Mouse (Mus musculus) CH12.LX (cell line): ENCODE measurements around the gene Pip5k1c. TPM values are rescaled to one million over a fixed set of nuclear protein-coding genes. Genes with fewer than 3 reads are reported as not detected.

ENCODE experiments used
- DNase-seq: peaks from one replicate; pipeline ENCODE4 v3.0.0-alpha.2; 2013; ENCODE audit errors: extremely low read depth
- H3K27ac ChIP-seq: 2 replicates; pipeline ENCODE4 v1.5.1; 2012; ENCODE audit warnings: low read depth, mild to moderate bottlenecking, control low read depth, moderate library complexity; ENCODE audit not compliant: insufficient read depth
- H3K27me3 ChIP-seq: replicated peaks from 2 replicates; pipeline ENCODE3; 2012; ENCODE audit warnings: inconsistent platforms
- H3K36me3 ChIP-seq, 2 experiments: replicated peaks in 1 of 2; 2 replicates each; pipeline versions ENCODE3 to v1.6.1; 2012; ENCODE audit warnings: inconsistent platforms in 1 of 2, low read length in 1 of 2, mild to moderate bottlenecking in 1 of 2, mixed read lengths in 1 of 2, moderate library complexity in 1 of 2; ENCODE audit not compliant: control insufficient read depth in 1 of 2, insufficient read depth in 1 of 2
- H3K4me1 ChIP-seq, 2 experiments: 2 replicates each; pipeline ENCODE4 v1.6.1; 2012; ENCODE audit warnings: inconsistent platforms in 1 of 2, moderate library complexity in 1 of 2; ENCODE audit not compliant: insufficient read depth in 2 of 2, control insufficient read depth in 1 of 2
- H3K4me2 ChIP-seq: 2 replicates; pipeline ENCODE4 v1.6.1; 2012; ENCODE audit warnings: low read depth, mild to moderate bottlenecking, control low read depth; ENCODE audit not compliant: poor library complexity, insufficient read depth, severe bottlenecking
- H3K4me3 ChIP-seq, 3 experiments: fragments of 150-350 bp in 1 of 3; sonication (generic) in 1 of 3; replicated peaks in 1 of 3; 2 replicates each; pipeline versions ENCODE3 to v1.5.1; 2011 to 2012; ENCODE audit warnings: low read depth in 2 of 3, low read length in 2 of 3, mild to moderate bottlenecking in 2 of 3, moderate library complexity in 2 of 3, control low read depth in 1 of 3, improper control_type of control experiment in 1 of 3, inconsistent platforms in 1 of 3, mixed read lengths in 1 of 3; ENCODE audit not compliant: poor library complexity in 1 of 3
- H3K79me2 ChIP-seq: replicated peaks from 2 replicates; pipeline ENCODE4 v1.6.1; 2012; ENCODE audit warnings: mild to moderate bottlenecking, moderate library complexity; ENCODE audit not compliant: control insufficient read depth, poor library complexity, insufficient read depth, severe bottlenecking; ENCODE audit errors: extremely low read depth
- H3K9ac ChIP-seq: 2 replicates; pipeline ENCODE4 v1.6.1; 2012; ENCODE audit warnings: low read depth, mild to moderate bottlenecking, control low read depth, moderate library complexity; ENCODE audit not compliant: insufficient read depth
- H3K9me3 ChIP-seq: replicated peaks from 2 replicates; pipeline ENCODE3; 2012; ENCODE audit warnings: low read length, inconsistent platforms, mixed read lengths
- BHLHE40 ChIP-seq: IDR thresholded peaks from 2 replicates; pipeline ENCODE4 v1.6.1; 2011; ENCODE audit warnings: mild to moderate bottlenecking, low read depth, low read length, improper control_type of control experiment
- CHD1 ChIP-seq: IDR thresholded peaks from 2 replicates; pipeline ENCODE4 v1.6.1; 2012; ENCODE audit warnings: low read depth, low read length, improper control_type of control experiment, inconsistent platforms
- CHD2 ChIP-seq: IDR thresholded peaks from 2 replicates; pipeline ENCODE4 v1.6.1; 2011; ENCODE audit warnings: low read length, improper control_type of control experiment
- CTCF ChIP-seq, 2 experiments: IDR thresholded peaks in 1 of 2; conservative IDR thresholded peaks in 1 of 2; 2 replicates each; pipeline ENCODE4 v1.5.1; 2011 to 2012; ENCODE audit warnings: low read depth in 2 of 2, low read length in 2 of 2, improper control_type of control experiment in 1 of 2, inconsistent platforms in 1 of 2, mild to moderate bottlenecking in 1 of 2, moderate library complexity in 1 of 2
- E2F4 ChIP-seq: IDR thresholded peaks from 2 replicates; pipeline ENCODE4 v1.6.1; 2011; ENCODE audit warnings: low read depth, low read length, improper control_type of control experiment; ENCODE audit not compliant: insufficient replicate concordance
- ELF1 ChIP-seq: IDR thresholded peaks from 2 replicates; pipeline ENCODE4 v1.6.1; 2014; ENCODE audit warnings: low read depth, mild to moderate bottlenecking, inconsistent platforms, low read length, improper control_type of control experiment
- EP300 ChIP-seq: IDR thresholded peaks from 2 replicates; pipeline ENCODE4 v1.6.1; 2011; ENCODE audit warnings: low read length, improper control_type of control experiment
- ETS1 ChIP-seq: conservative IDR thresholded peaks from 2 replicates; pipeline ENCODE4 v1.6.1; 2012; ENCODE audit warnings: low read depth, mild to moderate bottlenecking, inconsistent platforms, low read length, improper control_type of control experiment, moderate library complexity
- GABPA ChIP-seq: IDR thresholded peaks from 2 replicates; pipeline ENCODE4 v1.6.1; 2012; ENCODE audit warnings: low read depth, low read length, improper control_type of control experiment, inconsistent platforms; ENCODE audit not compliant: insufficient replicate concordance
- HCFC1 ChIP-seq: IDR thresholded peaks from 2 replicates; pipeline ENCODE4 v1.6.1; 2012; ENCODE audit warnings: low read depth, mild to moderate bottlenecking, inconsistent platforms, low read length, improper control_type of control experiment
- IRF4 ChIP-seq: IDR thresholded peaks from 2 replicates; pipeline ENCODE4 v1.6.1; 2014; ENCODE audit warnings: low read depth, mild to moderate bottlenecking, inconsistent platforms, low read length, improper control_type of control experiment
- JUN ChIP-seq: IDR thresholded peaks from 2 replicates; pipeline ENCODE4 v1.6.1; 2011; ENCODE audit warnings: low read depth, mild to moderate bottlenecking, low read length, improper control_type of control experiment, moderate library complexity; ENCODE audit not compliant: insufficient read depth
- JUND ChIP-seq: conservative IDR thresholded peaks from 2 replicates; pipeline ENCODE4 v1.6.1; 2011; ENCODE audit warnings: low read depth, low read length, improper control_type of control experiment
- KAT2A ChIP-seq: IDR thresholded peaks from 2 replicates; pipeline ENCODE4 v1.6.1; 2012; ENCODE audit warnings: low read length, improper control_type of control experiment, inconsistent platforms; ENCODE audit not compliant: insufficient replicate concordance
- MAFK ChIP-seq: IDR thresholded peaks from 2 replicates; pipeline ENCODE4 v1.6.1; 2011; ENCODE audit warnings: low read length, improper control_type of control experiment; ENCODE audit not compliant: insufficient replicate concordance
- MAX ChIP-seq: IDR thresholded peaks from 2 replicates; pipeline ENCODE4 v1.6.1; 2011; ENCODE audit warnings: low read length, improper control_type of control experiment
- MAZ ChIP-seq: IDR thresholded peaks from 2 replicates; pipeline ENCODE4 v1.6.1; 2012; ENCODE audit warnings: low read depth, mild to moderate bottlenecking, inconsistent platforms, low read length, improper control_type of control experiment, moderate library complexity
- MEF2A ChIP-seq: IDR thresholded peaks from 2 replicates; pipeline ENCODE4 v1.6.1; 2014; ENCODE audit warnings: low read depth, mild to moderate bottlenecking, inconsistent platforms, low read length, improper control_type of control experiment, borderline replicate concordance
- MXI1 ChIP-seq: IDR thresholded peaks from 2 replicates; pipeline ENCODE4 v1.6.1; 2011; ENCODE audit warnings: mild to moderate bottlenecking, low read depth, low read length, improper control_type of control experiment
- MYC ChIP-seq: IDR thresholded peaks from 2 replicates; pipeline ENCODE4 v1.6.1; 2011; ENCODE audit warnings: low read depth, mild to moderate bottlenecking, improper control_type of control experiment, low read length
- NELFE ChIP-seq: IDR thresholded peaks from 2 replicates; pipeline ENCODE4 v1.6.1; 2011; ENCODE audit warnings: low read depth, low read length, improper control_type of control experiment
- NRF1 ChIP-seq: IDR thresholded peaks from 2 replicates; pipeline ENCODE4 v1.6.1; 2014; ENCODE audit warnings: low read depth, mild to moderate bottlenecking, inconsistent platforms, low read length, improper control_type of control experiment, moderate library complexity
- PAX5 ChIP-seq: IDR thresholded peaks from 2 replicates; pipeline ENCODE4 v1.6.1; 2012; ENCODE audit warnings: low read length, inconsistent platforms, mixed read lengths
- POLR2A ChIP-seq: IDR thresholded peaks from 2 replicates; pipeline ENCODE4 v1.6.1; 2011; ENCODE audit warnings: low read depth, mild to moderate bottlenecking, improper control_type of control experiment, low read length
- POLR2AphosphoS2 ChIP-seq: IDR thresholded peaks from 2 replicates; pipeline ENCODE4 v1.6.1; 2011; ENCODE audit warnings: low read depth, low read length, improper control_type of control experiment
- RAD21 ChIP-seq: IDR thresholded peaks from 2 replicates; pipeline ENCODE4 v1.6.1; 2011; ENCODE audit warnings: low read depth, mild to moderate bottlenecking, low read length, improper control_type of control experiment, moderate library complexity
- RCOR1 ChIP-seq: conservative IDR thresholded peaks from 2 replicates; pipeline ENCODE4 v1.6.1; 2012; ENCODE audit warnings: low read depth, mild to moderate bottlenecking, inconsistent platforms, low read length, improper control_type of control experiment
- SIN3A ChIP-seq: IDR thresholded peaks from 2 replicates; pipeline ENCODE4 v1.6.1; 2012; ENCODE audit warnings: low read length, improper control_type of control experiment, inconsistent platforms
- SMC3 ChIP-seq: IDR thresholded peaks from 2 replicates; pipeline ENCODE4 v1.6.1; 2011; ENCODE audit warnings: low read depth, low read length, improper control_type of control experiment
- TBP ChIP-seq: conservative IDR thresholded peaks from 2 replicates; pipeline ENCODE4 v1.6.1; 2011; ENCODE audit warnings: low read depth, low read length, improper control_type of control experiment
- TCF12 ChIP-seq: IDR thresholded peaks from 2 replicates; pipeline ENCODE4 v1.6.1; 2014; ENCODE audit warnings: low read depth, mild to moderate bottlenecking, inconsistent platforms, low read length, improper control_type of control experiment
- UBTF ChIP-seq: IDR thresholded peaks from 2 replicates; pipeline ENCODE4 v1.6.1; 2012; ENCODE audit warnings: low read depth, mild to moderate bottlenecking, inconsistent platforms, low read length, improper control_type of control experiment, moderate library complexity
- USF1 ChIP-seq: IDR thresholded peaks from 2 replicates; pipeline ENCODE4 v1.6.1; 2014; ENCODE audit warnings: low read depth, mild to moderate bottlenecking, inconsistent platforms, low read length, improper control_type of control experiment
- USF2 ChIP-seq: conservative IDR thresholded peaks from 2 replicates; pipeline ENCODE4 v1.6.1; 2011; ENCODE audit warnings: low read depth, low read length, improper control_type of control experiment
- ZC3H11A ChIP-seq: IDR thresholded peaks from 2 replicates; pipeline ENCODE4 v1.6.1; 2012; ENCODE audit warnings: low read depth, mild to moderate bottlenecking, inconsistent platforms, low read length, improper control_type of control experiment
- ZKSCAN1 ChIP-seq: IDR thresholded peaks from 2 replicates; pipeline ENCODE4 v1.6.1; 2012; ENCODE audit warnings: low read depth, inconsistent platforms, low read length, improper control_type of control experiment, borderline replicate concordance
- ZMIZ1 ChIP-seq: IDR thresholded peaks from 2 replicates; pipeline ENCODE4 v1.6.1; 2012; ENCODE audit warnings: low read depth, mild to moderate bottlenecking, inconsistent platforms, low read length, improper control_type of control experiment
- ZNF384 ChIP-seq: IDR thresholded peaks from 2 replicates; pipeline ENCODE4 v1.6.1; 2012; ENCODE audit warnings: low read depth, low read length, improper control_type of control experiment, inconsistent platforms
- dilution Hi-C: fragments of 300-500 bp; cut with MboI; formaldehyde crosslinking; loops from 2 replicates; pipeline ENCODE4 v1.14.3; 2020; ENCODE audit warnings: low sequenced_read_pairs; ENCODE audit not compliant: extremely low pct_unique_long_range_greater_than_20kb, extremely low pct_ligation_motif_present
- in situ Hi-C: fragments of 300-500 bp; cut with MboI; formaldehyde crosslinking; loops from 3 replicates; pipeline ENCODE4 v1.14.3; 2019; ENCODE audit warnings: low sequenced_read_pairs, low pct_ligation_motif_present, low pct_unique_long_range_greater_than_20kb, mixed read lengths
- polyA plus RNA-seq: library from polyadenylated mRNA; unstranded; fragments of >175 nt; gene quantifications from 2 replicates; pipeline ENCODE4 v1.2.1, GENCODE M21; 2012; ENCODE audit warnings: low read depth; ENCODE audit not compliant: insufficient read length
- total RNA-seq, 2 experiments: library from RNA; depleted of rRNA; stranded (reverse); fragments of 300-350 nt in 1 of 2; fragments of >200 nt in 1 of 2; gene quantifications; 2 replicates each; pipeline ENCODE4 v1.2.3; 2012 to 2014

The Pip5k1c gene
- 12.6 and 17.9 TPM in 2 replicates for total RNA-seq (2012; rRNA removed)
- 11.4 and 11.7 TPM in 2 replicates for total RNA-seq (2014; rRNA removed)
- polyA plus RNA-seq: 46.7 and 51.4 TPM in 2 replicates

DNA sequence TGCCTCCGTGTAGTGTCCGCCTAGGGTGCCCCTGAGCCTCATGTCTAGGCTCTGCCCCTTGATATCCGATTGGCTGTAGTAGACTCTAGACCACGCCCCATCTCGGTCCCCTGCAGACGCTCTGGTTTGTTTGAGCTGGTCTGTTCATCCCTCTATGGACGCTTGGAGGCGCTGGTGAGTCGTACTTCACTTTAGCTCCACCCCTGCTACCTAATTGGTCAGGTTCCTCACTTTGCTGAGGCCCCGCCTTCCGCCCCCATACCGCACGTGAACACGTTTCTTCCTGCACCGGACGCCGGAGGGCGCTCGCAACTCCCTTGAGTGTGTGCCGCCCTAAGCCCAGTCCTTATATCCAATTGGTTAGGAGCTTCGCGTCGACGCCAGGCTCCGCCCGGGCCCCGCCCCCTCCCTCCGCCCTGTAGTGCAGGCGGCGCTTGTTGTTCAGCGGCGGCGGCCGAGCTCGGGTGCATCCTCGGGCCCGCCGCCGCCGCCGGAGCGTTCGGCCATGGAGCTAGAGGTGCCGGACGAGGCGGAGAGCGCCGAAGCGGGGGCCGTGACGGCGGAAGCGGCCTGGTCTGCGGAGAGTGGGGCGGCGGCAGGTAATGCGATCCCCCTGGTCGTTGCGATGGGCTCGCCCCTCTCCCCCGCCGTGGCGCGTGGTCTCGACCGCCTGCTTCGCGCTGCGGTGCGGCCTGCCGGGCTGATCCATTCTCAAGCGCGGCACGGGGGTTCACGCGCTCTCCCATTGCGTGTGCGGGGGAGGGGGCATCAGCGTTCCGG, at the start of gene Pip5k1c:
TSS of gene Pip5k1c (plus strand) at position 410 of the 780 bp plus-strand sequence.
- peak within 1 kb of the TSS; percentile 55 for H3K27ac ChIP-seq
- in situ Hi-C loops: loop anchor here (5.0 kb wide), 1 partner anchor 50 kb away; the partner anchor contains the start of gene Gipc3
- dilution Hi-C loops: no loop called here
- H3K4me2 ChIP-seq: peak within 1 kb of the TSS; percentile 59
- peaks cover 43% of the 10 kb centered on the region for H3K79me2 ChIP-seq
- H3K36me3 ChIP-seq: peaks cover 0 to 21% of the 10 kb centered on the region in 2 experiments
- peak within 1 kb of the TSS; percentile 82 to 89 (median 85) for H3K4me3 ChIP-seq
- H3K27me3 ChIP-seq: no peaks in the 10 kb centered on the region
- TF ChIP-seq IRF4 (peak; percentile 56), GABPA (no peak), NELFE (peak; percentile 56; the same call in 1 of the 2 replicates), CTCF (conservative IDR thresholded peaks at IDR 0.05 in 1 of 2, IDR thresholded peaks at IDR 0.05 in 1 of 2; ENCODE audit: low read depth in 2 of 2, low read length in 2 of 2) (peak; percentile 65 to 97), ZMIZ1 (no peak), ETS1 (no peak), MEF2A (peak; percentile 75), CHD2 (peak; percentile 54; the same call in 1 of the 2 replicates), POLR2AphosphoS2 (no peak), ELF1 (peak; percentile 79), RAD21 (peak; percentile 90), SMC3 (peak; percentile 85), MXI1 (peak; percentile 75), USF1 (peak; percentile 64), RCOR1 (peak; percentile 66), MAX (peak; percentile 70), NRF1 (no peak), CHD1 (peak; percentile 99), SIN3A (peak; percentile 71), KAT2A (0 out of 2 replicates have a peak, but pooled peaks have one; percentile 33), POLR2A (peak; percentile 77), JUND (no peak), MYC (peak; percentile 90; the same call in 1 of the 2 replicates), EP300 (no peak), MAFK (no peak), MAZ (peak; percentile 90), E2F4 (no peak), BHLHE40 (peak; percentile 100), USF2 (peak; percentile 37; the same call in 1 of the 2 replicates), ZC3H11A (no peak), PAX5 (no peak), JUN (no peak), TCF12 (peak; percentile 73), TBP (peak; percentile 59; the same call in 1 of the 2 replicates), ZNF384 (no peak), UBTF (0 out of 2 replicates have a peak, but pooled peaks have one; percentile 73), HCFC1 (peak; percentile 58), ZKSCAN1 (no peak)
- peak within 1 kb of the TSS; percentile 62 for H3K9ac ChIP-seq
- peak; percentile 100 for DNase-seq
- no peaks in the 10 kb centered on the region for H3K9me3 ChIP-seq
- peaks cover 25 to 73% of the 10 kb centered on the region in 2 experiments for H3K4me1 ChIP-seq
